In genomic region chr9:59655958-59656634, GRCm38 (mm10) we compare ENCODE assay signal across 8 mouse cellular contexts. TPM values are rescaled to one million over a fixed set of nuclear protein-coding genes. Genes with fewer than 3 reads are reported as not detected.
DNase-seq lines count a peak whose midpoint lies in the region; ATAC-seq and TF ChIP-seq lines count a peak whose summit lies in the region.

Gene Pkm, plus strand, starts transcription at chr9:59656368.

- TF ChIP-seq POLR2A in lung, adult 2 months (IDR thresholded peaks at IDR 0.05; ENCODE audit: borderline replicate concordance, extremely low read depth, low read depth, low read length), result peak; percentile 95

- intact Hi-C loops in heart, postnatal 25 days (cut with DNase I), result loop anchor here (2.0 to 5.0 kb wide), 4 partner anchors 15 to 96 kb away; partner anchors contain the start of genes Myo9a, Parp6 and Senp8

- H3K27ac ChIP-seq in ES-E14 (ENCODE audit: insufficient read depth, low read depth, low read length, poor library complexity, severe bottlenecking), result peak within 1 kb of the TSS; percentile 91
- peak within 1 kb of the TSS; percentile 98 for H3K27ac ChIP-seq in forebrain, embryonic 15.5 days (replicated peaks)

- WGBS in forebrain, embryonic 15.5 days, result under 1% methylated on average over 46 of the region's 46 CpGs
- WGBS in lung, adult 2 months, result under 1% methylated on average over 46 of the region's 46 CpGs

- in situ Hi-C loops in ES-E14 (cut with MboI; ENCODE audit: low sequenced_read_pairs in 2 of 2, unreplicated experiment in 2 of 2), result no loop called here

- peak within 1 kb of the TSS; percentile 98 for H3K9ac ChIP-seq in ES-E14 (ENCODE audit: insufficient read depth, low read depth, low read length, poor library complexity, severe bottlenecking)
- H3K9ac ChIP-seq in forebrain, embryonic 15.5 days (replicated peaks), result peak within 1 kb of the TSS; percentile 90

- ATAC-seq in forebrain, embryonic 15.5 days (replicated peaks), result peak; percentile 92
- peak; percentile 79 for ATAC-seq in neutrophil, adult 5-6 weeks (ENCODE audit: extremely low read depth, insufficient number of reproducible peaks, low FRiP score, poor library complexity, severe bottlenecking)

- H3K4me1 ChIP-seq in ES-E14 (ENCODE audit: control insufficient read depth in 2 of 2, insufficient read depth in 2 of 2, low read length in 2 of 2, poor library complexity in 1 of 2), result peaks cover 0 to 13% of the 10 kb centered on the region in 2 experiments; a peak in 2 of 4 replicates
- H3K4me1 ChIP-seq in forebrain, embryonic 15.5 days, result peaks cover 37% of the 10 kb centered on the region
- H3K4me1 ChIP-seq in lung, adult 2 months (ENCODE audit: control insufficient read depth, insufficient read depth, low read length), result peaks cover 20% of the 10 kb centered on the region

- H3K9me3 ChIP-seq in ES-E14 (ENCODE audit: control insufficient read depth, insufficient read depth, low read depth, low read length), result no peaks in the 10 kb centered on the region
- H3K9me3 ChIP-seq in forebrain, embryonic 15.5 days, result no peaks in the 10 kb centered on the region

- peak; percentile 99 for DNase-seq in ES-E14 (ENCODE audit: low read depth, low spot score)
- peak; percentile 98 for DNase-seq in cerebellum, adult 11-12 months
- DNase-seq in heart, postnatal 25 days (ENCODE audit: low spot score), result peak; percentile 94
- peak; percentile 97 to 98 for DNase-seq in layer of hippocampus, adult 18-20 months (ENCODE audit: low spot score in 2 of 2)
- DNase-seq in lung, adult 2 months, result peak; percentile 95
- DNase-seq in thymus, adult 18-20 months, result peak; percentile 90 to 98

- H3K4me3 ChIP-seq in ES-E14 (ENCODE audit: insufficient read depth in 1 of 2, low read depth in 1 of 2, low read length in 2 of 2, poor library complexity in 1 of 2, severe bottlenecking in 1 of 2), result peak within 1 kb of the TSS; percentile 88 to 90
- H3K4me3 ChIP-seq in forebrain, embryonic 15.5 days, result peak within 1 kb of the TSS; percentile 93
- peak within 1 kb of the TSS; percentile 95 for H3K4me3 ChIP-seq in lung, adult 2 months (replicated peaks; ENCODE audit: extremely low read depth, low read depth, low read length)

- peaks cover 29% of the 10 kb centered on the region for H3K36me3 ChIP-seq in ES-E14 (ENCODE audit: control insufficient read depth, insufficient read depth, low read length, poor library complexity, severe bottlenecking)
- peaks cover 10% of the 10 kb centered on the region for H3K36me3 ChIP-seq in forebrain, embryonic 15.5 days

- no peaks in the 10 kb centered on the region for H3K27me3 ChIP-seq in forebrain, embryonic 15.5 days

- peak within 1 kb of the TSS; percentile 77 for H3K4me2 ChIP-seq in forebrain, embryonic 15.5 days (replicated peaks)

- peak; percentile 27; the same call in 1 of the 2 replicates for TF ChIP-seq CTCF in lung, adult 2 months (IDR thresholded peaks at IDR 0.05; ENCODE audit: insufficient read depth, low read length)

TF ChIP-seq in ES-E14, 5 proteins besides CTCF, POLR2A, EP300 and RAD21:
- TF ChIP-seq HCFC1 (IDR thresholded peaks at IDR 0.05; ENCODE audit: borderline replicate concordance, insufficient read depth, low read length) (no peak), CHD2 (IDR thresholded peaks at IDR 0.05; ENCODE audit: low read depth, low read length) (peak; percentile 54; the same call in 1 of the 2 replicates)
TF ChIP-seq in ES-E14: peak in this region for 1.

RNA-seq across cellular contexts. Expression of gene Pkm, which starts in this region (rescaled TPM):
- total RNA-seq in ES-E14 (2012; rRNA removed), result 2,243 and 2,388 TPM in 2 replicates
- 1,184 and 1,237 TPM in 2 replicates for polyA plus RNA-seq in forebrain, embryonic 15.5 days (2015; fragmentation: Nextera tagmentation; extraction: Ambion mirVana)
- 1,000 to 10,000 TPM; 1,181 to 1,232 TPM for total RNA-seq in heart, postnatal 25 days (2021)
- 1,000 to 10,000 TPM; 1,476 to 1,478 TPM for total RNA-seq in layer of hippocampus, adult 18-20 months (2021)
- polyA plus RNA-seq in lung, adult 2 months (2012; rRNA removed), result 559 and 708 TPM in 2 replicates
- total RNA-seq in neutrophil, adult 5-6 weeks (2017), result 837 and 859 TPM in 2 replicates

Comparison
In these comparisons a context has a peak if more than half of its experiments do, and no peak if none do; other contexts are left out.
1. Peak in every context shown above with its lines: DNase-seq, ATAC-seq, H3K4me3 ChIP-seq and H3K27ac ChIP-seq.